Mouse (Mus musculus): Measurements from ENCODE around the gene Dag1. TPM values are rescaled to one million over a fixed set of nuclear protein-coding genes. Genes with fewer than 3 reads are reported as not detected.
A peak's percentile ranks its signal among the peaks of the same experiment; 100 is the strongest.
"Not testable (repeated sequence)": the region's sequence is repeated elsewhere in the genome, so short reads cannot be mapped to it uniquely, and the experiment has no call there.

Gene Dag1
- polyA plus RNA-seq, 1 experiment from 2014 or later, result 42.0 TPM

DNA sequence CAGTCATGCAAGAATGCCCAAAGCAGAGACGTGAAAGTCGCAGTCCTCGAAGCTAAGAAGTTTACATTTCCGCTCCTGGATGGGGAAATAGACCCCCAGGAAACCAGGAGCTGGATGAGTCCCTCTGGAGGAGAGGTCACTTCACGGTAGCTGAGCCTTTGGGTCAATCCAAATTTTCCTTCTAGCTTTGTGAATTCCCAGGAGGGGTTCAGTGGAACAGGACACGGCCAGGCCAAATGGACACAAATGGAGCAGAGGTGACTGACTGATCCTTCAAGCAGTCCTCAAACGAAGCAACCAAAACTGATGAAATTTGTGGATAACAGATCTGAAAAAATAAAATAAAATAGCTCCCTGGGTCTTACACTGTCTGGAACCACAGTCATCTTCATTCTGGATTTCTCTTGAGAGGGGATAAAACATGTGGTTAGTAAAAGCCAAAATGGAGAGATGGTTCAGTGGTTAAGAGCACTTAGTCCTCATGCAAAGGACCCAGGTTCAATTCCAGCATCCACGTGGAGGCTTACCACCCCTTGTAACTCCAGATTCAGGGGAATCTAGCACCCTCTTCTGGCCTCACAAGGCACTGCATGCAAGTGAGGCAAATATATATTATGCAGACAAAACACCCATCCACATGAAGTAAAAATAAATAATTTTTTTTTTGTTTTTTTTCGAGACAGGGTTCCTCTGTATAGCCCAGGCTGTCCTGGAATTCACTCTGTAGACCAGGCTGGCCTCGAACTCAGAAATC is 15.1 kb upstream of the Dag1 start:
- H3K4me1 ChIP-seq (ENCODE audit: control insufficient read depth, insufficient read depth, low read length), result no peaks in the 10 kb centered on the region
- peak; percentile 24 for DNase-seq (ENCODE audit: low spot score)
- 71% methylated on average over 10 of the region's 10 CpGs for WGBS
- no peak overlapping the region for H3K4me2 ChIP-seq (ENCODE audit: low read length)
- no peak overlapping the region for H3K9ac ChIP-seq (ENCODE audit: low read length)
- H3K4me3 ChIP-seq (ENCODE audit: low read depth, low read length), result no peak overlapping the region
- no peak overlapping the region for H3K27ac ChIP-seq (ENCODE audit: low read depth, low read length)
- H3K36me3 ChIP-seq (ENCODE audit: control insufficient read depth, insufficient read depth, low read length), result no peaks in the 10 kb centered on the region
- no peak for ATAC-seq
- H3K9me3 ChIP-seq (replicated peaks; ENCODE audit: control insufficient read depth, low read length), result no peaks in the 10 kb centered on the region
- no peaks in the 10 kb centered on the region for H3K27me3 ChIP-seq (replicated peaks; ENCODE audit: control insufficient read depth, insufficient read depth, low read length)

DNA sequence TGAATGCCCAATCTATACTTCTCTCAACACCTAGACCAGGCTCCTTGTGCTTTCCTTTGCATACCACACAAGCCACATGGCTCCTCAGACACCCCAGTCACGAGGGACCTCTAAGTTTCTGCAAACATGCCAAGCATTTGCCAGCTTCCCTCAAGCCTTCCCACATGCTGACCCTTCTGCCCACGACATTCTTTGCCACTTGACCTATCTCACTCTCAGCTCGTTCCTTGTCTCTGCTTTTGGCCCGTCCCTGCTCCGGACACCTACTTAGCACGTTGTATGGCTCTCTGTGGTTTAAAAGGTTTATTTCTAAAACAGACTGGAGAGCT is 11.5 kb upstream of the Dag1 start:
- WGBS, result 70% methylated on average over 6 of the region's 6 CpGs
- no peaks in the 10 kb centered on the region for H3K27me3 ChIP-seq (replicated peaks; ENCODE audit: control insufficient read depth, insufficient read depth, low read length)
- H3K4me3 ChIP-seq (ENCODE audit: low read depth, low read length), result no peak overlapping the region
- H3K9me3 ChIP-seq (replicated peaks; ENCODE audit: control insufficient read depth, low read length), result no peaks in the 10 kb centered on the region
- H3K27ac ChIP-seq (ENCODE audit: low read depth, low read length), result no peak overlapping the region
- DNase-seq (ENCODE audit: low spot score) (no peak), ATAC-seq (no peak)
- H3K4me1 ChIP-seq (ENCODE audit: control insufficient read depth, insufficient read depth, low read length), result no peaks in the 10 kb centered on the region
- H3K36me3 ChIP-seq (ENCODE audit: control insufficient read depth, insufficient read depth, low read length), result no peaks in the 10 kb centered on the region
- no peak overlapping the region for H3K4me2 ChIP-seq (ENCODE audit: low read length)
- H3K9ac ChIP-seq (ENCODE audit: low read length), result no peak overlapping the region

DNA sequence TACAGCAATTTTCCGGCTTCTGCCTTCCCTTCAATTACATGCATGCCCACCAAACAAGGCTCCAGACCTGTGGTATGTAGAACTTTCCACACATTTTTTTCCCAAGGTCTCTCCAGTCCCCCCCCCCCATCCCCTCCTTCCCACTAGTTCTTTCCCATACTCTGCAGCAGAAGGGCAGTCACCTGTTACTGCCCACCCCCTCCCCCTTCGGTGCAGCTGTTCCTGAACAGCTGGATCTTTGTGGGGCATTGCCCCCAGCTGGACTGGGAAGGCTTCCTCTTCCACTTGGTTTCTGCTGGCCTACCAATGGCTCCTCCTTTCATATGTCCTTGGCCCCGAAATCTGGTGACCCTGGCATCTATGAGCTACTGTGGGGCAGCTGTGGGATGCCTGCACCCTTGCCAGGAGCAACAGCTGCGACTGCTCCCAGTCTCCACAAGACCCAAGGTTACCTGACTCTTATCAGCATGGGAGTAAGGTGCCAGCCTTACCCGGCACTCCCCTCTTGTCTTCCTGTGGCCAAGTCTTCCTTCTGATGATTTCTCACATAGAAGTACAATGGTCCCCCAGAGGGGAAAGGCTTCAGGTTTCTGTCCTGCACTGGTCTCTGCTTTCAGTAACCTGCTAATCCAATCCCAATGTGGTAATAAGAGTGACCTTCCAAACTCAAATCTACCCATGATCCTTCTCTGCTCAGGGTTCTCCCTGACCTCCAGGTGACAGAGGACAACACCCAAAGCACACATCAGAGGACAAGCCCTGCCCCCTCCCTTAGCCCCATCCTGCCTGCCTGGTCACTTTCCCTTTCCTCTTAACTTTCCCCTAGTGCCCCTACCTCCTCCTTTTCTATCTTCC is 10.9 kb upstream of the Dag1 start:
- Histone ChIP-seq H3K4me2 (ENCODE audit: low read length) (no peak overlapping the region), H3K4me3 (ENCODE audit: low read depth, low read length) (no peak overlapping the region), H3K9ac (ENCODE audit: low read length) (no peak overlapping the region), H3K27ac (ENCODE audit: low read depth, low read length) (no peak overlapping the region), H3K4me1 (ENCODE audit: control insufficient read depth, insufficient read depth, low read length) (no peaks in the 10 kb centered on the region), H3K27me3 (replicated peaks; ENCODE audit: control insufficient read depth, insufficient read depth, low read length) (no peaks in the 10 kb centered on the region), H3K36me3 (ENCODE audit: control insufficient read depth, insufficient read depth, low read length) (no peaks in the 10 kb centered on the region), H3K9me3 (replicated peaks; ENCODE audit: control insufficient read depth, low read length) (no peaks in the 10 kb centered on the region)
- DNase-seq (ENCODE audit: low spot score), result no peak
- WGBS, result 76% methylated on average over 5 of the region's 5 CpGs
- ATAC-seq, result no peak

DNA sequence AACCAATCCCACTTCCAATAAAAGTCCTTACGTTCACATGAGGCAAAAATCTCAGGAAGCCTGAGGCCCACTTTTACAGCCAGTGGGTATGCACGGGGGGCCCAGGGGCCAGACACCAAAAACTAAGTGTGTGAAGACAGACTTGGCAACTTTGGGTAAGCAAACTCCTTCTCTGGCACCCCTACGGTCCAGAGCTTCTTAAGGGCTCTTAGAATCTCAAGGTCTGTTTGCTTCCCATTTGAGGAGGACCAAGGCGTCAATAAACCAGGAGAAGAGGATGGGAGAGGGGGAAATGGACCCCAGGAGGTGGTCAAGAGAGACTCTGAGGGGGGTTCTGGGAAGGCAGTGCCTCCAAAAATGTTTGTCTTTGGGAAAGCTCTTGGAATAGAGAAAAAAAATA is 9.7 kb upstream of the Dag1 start:
- no peak overlapping the region for H3K9ac ChIP-seq (ENCODE audit: low read length)
- H3K4me3 ChIP-seq (ENCODE audit: low read depth, low read length), result no peak overlapping the region
- H3K9me3 ChIP-seq (replicated peaks; ENCODE audit: control insufficient read depth, low read length), result no peaks in the 10 kb centered on the region
- H3K36me3 ChIP-seq (ENCODE audit: control insufficient read depth, insufficient read depth, low read length), result no peaks in the 10 kb centered on the region
- DNase-seq (ENCODE audit: low spot score) (no peak), ATAC-seq (no peak)
- H3K4me2 ChIP-seq (ENCODE audit: low read length), result no peak overlapping the region
- WGBS, result 72% methylated on average over 4 of the region's 4 CpGs
- H3K4me1 ChIP-seq (ENCODE audit: control insufficient read depth, insufficient read depth, low read length), result no peaks in the 10 kb centered on the region
- H3K27me3 ChIP-seq (replicated peaks; ENCODE audit: control insufficient read depth, insufficient read depth, low read length), result no peaks in the 10 kb centered on the region
- no peak overlapping the region for H3K27ac ChIP-seq (ENCODE audit: low read depth, low read length)

DNA sequence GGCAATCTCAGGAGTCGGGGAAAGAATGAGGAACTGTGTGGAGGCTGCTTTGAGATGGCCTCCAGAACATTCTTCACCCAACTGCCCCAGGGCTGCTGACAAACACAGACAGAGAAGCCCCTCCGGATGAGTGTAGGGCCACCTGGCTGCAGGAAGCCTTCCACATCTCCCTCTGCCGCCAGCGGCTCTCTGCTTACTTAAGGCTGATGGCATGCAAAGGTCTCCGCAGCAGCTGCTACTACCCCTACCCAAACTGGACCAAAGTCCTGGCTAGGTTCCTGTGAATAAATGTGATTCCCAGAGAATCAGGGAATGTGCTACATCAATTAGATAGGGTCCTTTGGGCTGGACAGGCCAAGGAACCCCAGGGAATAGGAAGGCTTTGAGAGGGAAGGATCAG is 8.9 kb upstream of the Dag1 start:
- no peaks in the 10 kb centered on the region for H3K4me1 ChIP-seq (ENCODE audit: control insufficient read depth, insufficient read depth, low read length)
- no peak for DNase-seq (ENCODE audit: low spot score)
- H3K27me3 ChIP-seq (replicated peaks; ENCODE audit: control insufficient read depth, insufficient read depth, low read length), result no peaks in the 10 kb centered on the region
- H3K4me2 ChIP-seq (ENCODE audit: low read length), result no peak overlapping the region
- H3K4me3 ChIP-seq (ENCODE audit: low read depth, low read length), result no peak overlapping the region
- no peaks in the 10 kb centered on the region for H3K9me3 ChIP-seq (replicated peaks; ENCODE audit: control insufficient read depth, low read length)
- H3K36me3 ChIP-seq (ENCODE audit: control insufficient read depth, insufficient read depth, low read length), result no peaks in the 10 kb centered on the region
- H3K9ac ChIP-seq (ENCODE audit: low read length), result no peak overlapping the region
- no peak for ATAC-seq
- 88% methylated on average over 5 of the region's 5 CpGs for WGBS
- no peak overlapping the region for H3K27ac ChIP-seq (ENCODE audit: low read depth, low read length)

DNA sequence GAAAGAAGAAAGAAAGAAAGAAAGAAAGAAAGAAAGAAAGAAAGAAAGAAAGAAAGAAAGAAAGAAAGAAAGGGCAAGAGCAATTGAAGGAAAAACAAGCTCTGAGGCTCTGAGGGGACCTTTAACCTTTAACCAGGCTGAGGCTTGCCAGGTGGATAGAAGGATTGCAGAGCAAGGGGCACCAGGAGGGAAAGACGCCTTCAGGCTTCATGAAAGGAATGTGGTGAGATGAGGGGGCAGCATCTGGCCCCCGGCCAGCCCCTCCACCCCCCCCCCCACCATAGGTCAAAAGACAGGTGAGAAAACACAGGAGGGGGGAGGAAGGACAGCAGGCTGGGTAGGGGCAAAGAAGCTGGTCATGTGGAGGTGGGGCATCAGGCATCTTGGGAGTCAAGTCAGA is 8.2 kb upstream of the Dag1 start:
- Histone ChIP-seq H3K36me3 (ENCODE audit: control insufficient read depth, insufficient read depth, low read length) (no peaks in the 10 kb centered on the region), H3K9ac (ENCODE audit: low read length) (no peak overlapping the region), H3K9me3 (replicated peaks; ENCODE audit: control insufficient read depth, low read length) (no peaks in the 10 kb centered on the region), H3K4me2 (ENCODE audit: low read length) (no peak overlapping the region), H3K4me1 (ENCODE audit: control insufficient read depth, insufficient read depth, low read length) (no peaks in the 10 kb centered on the region), H3K27me3 (replicated peaks; ENCODE audit: control insufficient read depth, insufficient read depth, low read length) (no peaks in the 10 kb centered on the region), H3K4me3 (ENCODE audit: low read depth, low read length) (no peak overlapping the region), H3K27ac (ENCODE audit: low read depth, low read length) (no peak overlapping the region)
- DNase-seq (ENCODE audit: low spot score) (no peak), ATAC-seq (no peak)
- WGBS, result 46% methylated on average over 2 of the region's 2 CpGs

DNA sequence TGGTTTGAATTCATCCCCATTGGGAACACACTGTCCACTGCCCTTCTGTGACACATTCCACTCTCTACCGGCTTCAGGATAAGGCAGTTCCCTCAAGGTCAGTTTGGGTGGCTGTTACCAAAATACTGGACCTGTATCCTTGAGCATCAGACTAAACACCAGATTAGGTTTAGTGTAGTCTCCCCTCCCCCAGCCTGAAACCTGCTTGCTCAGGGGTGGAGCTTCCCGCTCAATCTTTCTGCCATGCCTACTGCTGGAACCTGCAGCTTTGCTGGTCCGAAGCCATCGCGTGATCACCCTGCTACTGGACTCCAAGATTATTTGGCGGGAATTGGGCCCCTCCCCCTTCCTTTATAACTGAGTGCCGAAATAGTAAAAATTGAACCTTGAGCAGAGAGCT is 4.9 kb upstream of the Dag1 start:
- not testable (repeated sequence) for H3K27ac ChIP-seq (ENCODE audit: low read depth, low read length); DNase-seq (ENCODE audit: low spot score); H3K4me3 ChIP-seq (ENCODE audit: low read depth, low read length); ATAC-seq; H3K36me3 ChIP-seq (ENCODE audit: control insufficient read depth, insufficient read depth, low read length); H3K9me3 ChIP-seq (replicated peaks; ENCODE audit: control insufficient read depth, low read length); H3K4me1 ChIP-seq (ENCODE audit: control insufficient read depth, insufficient read depth, low read length); H3K9ac ChIP-seq (ENCODE audit: low read length); H3K27me3 ChIP-seq (replicated peaks; ENCODE audit: control insufficient read depth, insufficient read depth, low read length); H3K4me2 ChIP-seq (ENCODE audit: low read length)
- 76% methylated on average over 6 of the region's 7 CpGs for WGBS

DNA sequence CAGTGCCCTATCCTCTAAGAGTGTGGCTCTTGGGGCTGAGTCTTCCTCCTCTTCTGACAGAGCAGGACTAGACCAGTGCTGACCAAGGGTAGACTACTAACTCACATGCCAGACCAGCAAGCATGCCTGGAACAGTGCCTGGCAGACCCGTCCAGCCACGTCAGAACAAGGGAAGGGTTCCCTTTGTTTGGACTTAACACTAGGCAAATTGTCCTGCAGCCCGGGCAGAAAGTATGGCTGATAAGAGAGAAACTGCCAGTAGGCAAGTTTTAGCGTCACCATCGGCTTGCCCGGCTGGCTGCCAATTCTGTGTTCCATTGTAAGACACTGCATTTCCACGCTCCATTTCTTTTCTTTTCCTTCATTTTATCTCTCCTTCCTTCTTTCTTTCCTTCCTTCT is 3.9 kb upstream of the Dag1 start:
- Histone ChIP-seq H3K4me2 (ENCODE audit: low read length) (no peak overlapping the region), H3K4me1 (ENCODE audit: control insufficient read depth, insufficient read depth, low read length) (peaks cover 7% of the 10 kb centered on the region), H3K36me3 (ENCODE audit: control insufficient read depth, insufficient read depth, low read length) (no peaks in the 10 kb centered on the region), H3K4me3 (ENCODE audit: low read depth, low read length) (no peak overlapping the region), H3K27ac (ENCODE audit: low read depth, low read length) (no peak overlapping the region), H3K9ac (ENCODE audit: low read length) (no peak overlapping the region), H3K9me3 (replicated peaks; ENCODE audit: control insufficient read depth, low read length) (no peaks in the 10 kb centered on the region), H3K27me3 (replicated peaks; ENCODE audit: control insufficient read depth, insufficient read depth, low read length) (no peaks in the 10 kb centered on the region)
- no peak for ATAC-seq
- WGBS, result 74% methylated on average over 7 of the region's 7 CpGs
- DNase-seq (ENCODE audit: low spot score), result no peak

DNA sequence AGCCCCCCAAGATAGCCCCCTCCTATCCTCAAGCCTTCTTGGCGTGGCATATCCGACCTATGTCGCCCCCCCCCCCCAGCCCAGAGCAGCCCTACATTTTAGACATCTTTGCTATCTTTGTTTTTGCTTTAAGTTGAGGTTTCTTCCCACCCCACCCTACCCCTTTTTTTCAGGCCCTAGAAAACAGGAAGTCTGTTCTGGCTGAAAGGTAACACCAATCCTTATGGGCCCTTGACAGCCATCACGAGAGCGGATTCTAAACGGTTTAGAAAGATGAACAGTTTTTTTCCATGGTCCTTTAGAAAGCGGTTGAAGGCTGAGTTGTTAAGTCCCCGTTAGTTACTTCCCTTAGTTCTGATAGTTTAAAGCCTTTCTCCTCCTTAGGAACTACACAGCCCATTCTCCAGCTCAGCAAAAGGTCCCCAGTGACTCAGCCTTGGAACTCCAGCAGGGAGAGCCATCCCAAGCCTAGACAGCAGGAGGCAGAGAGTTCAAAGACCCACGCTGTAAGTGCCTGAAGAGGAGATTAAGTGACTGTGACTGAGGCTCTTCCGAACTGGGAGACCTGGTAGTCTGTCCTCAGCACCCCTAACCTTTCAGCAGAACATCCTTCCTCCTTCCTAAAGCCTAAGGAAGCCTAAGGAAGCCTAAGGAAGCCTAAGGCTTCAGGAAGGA is 2.6 kb upstream of the Dag1 start:
- Histone ChIP-seq H3K9ac (ENCODE audit: low read length) (no peak overlapping the region), H3K9me3 (replicated peaks; ENCODE audit: control insufficient read depth, low read length) (no peaks in the 10 kb centered on the region), H3K27me3 (replicated peaks; ENCODE audit: control insufficient read depth, insufficient read depth, low read length) (no peaks in the 10 kb centered on the region), H3K4me1 (ENCODE audit: control insufficient read depth, insufficient read depth, low read length) (peaks cover 19% of the 10 kb centered on the region), H3K27ac (ENCODE audit: low read depth, low read length) (no peak overlapping the region), H3K4me3 (ENCODE audit: low read depth, low read length) (no peak overlapping the region), H3K4me2 (ENCODE audit: low read length) (no peak overlapping the region), H3K36me3 (ENCODE audit: control insufficient read depth, insufficient read depth, low read length) (no peaks in the 10 kb centered on the region)
- 65% methylated on average over 10 of the region's 10 CpGs for WGBS
- DNase-seq (ENCODE audit: low spot score) (no peak), ATAC-seq (no peak)

Data from forebrain, embryonic 14.5 days (tissue).